14 mouse cellular contexts compared by ENCODE assay signal in the genomic region with DNA sequence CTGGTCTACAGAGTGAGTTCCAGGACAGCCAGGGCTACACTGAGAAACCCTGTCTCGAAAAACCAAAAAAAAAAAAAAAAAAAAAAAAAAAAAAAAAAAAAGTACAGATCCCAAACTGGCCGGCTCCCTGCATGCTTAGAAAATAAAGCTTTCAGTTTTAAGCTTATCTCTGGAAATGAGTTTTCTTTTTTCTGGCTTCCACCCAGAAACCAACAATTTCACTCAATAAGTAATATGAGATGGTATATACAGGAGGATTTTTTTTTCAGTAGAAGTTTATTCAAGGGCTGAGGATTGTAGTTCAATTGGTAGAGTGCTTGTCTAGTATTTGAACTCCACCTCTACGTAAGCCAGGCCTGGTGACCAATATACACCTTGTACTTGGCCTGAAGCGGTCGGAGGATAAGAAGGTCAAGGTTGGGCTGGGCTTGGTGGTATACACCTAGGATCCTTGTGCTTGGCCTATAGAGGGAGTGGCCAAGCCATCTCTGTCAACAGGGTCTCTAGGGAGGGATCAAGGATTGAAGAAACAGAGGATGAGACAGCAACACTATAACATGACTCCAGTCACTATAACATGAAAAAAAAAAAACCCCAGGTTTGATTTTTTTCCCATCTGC.
"Had no signal": no experiment of that assay in that cellular context is flagged by ENCODE, and none has a peak within 500 bp of the region (broad histone marks: within the 10 kb centered on the region; RNA-seq: fewer than 3 reads in every experiment).

No protein-coding gene starts in this region.

- H3K27ac ChIP-seq: kidney, postnatal 0 days; limb, embryonic 13.5 days; midbrain, embryonic 10.5 days; neural tube, embryonic 12.5 days had no signal

- H3K36me3 ChIP-seq: neural tube, embryonic 12.5 days had no signal

- DNase-seq: kidney, adult 9 months; kidney, postnatal 4 days; left cerebral cortex, postnatal 4 days; lung, adult 18-20 months; lung, postnatal 4 days; midbrain, embryonic 14.5 days; right cerebral cortex, postnatal 4 days; thymus, postnatal 36 days had no signal

- H3K27me3 ChIP-seq: limb, embryonic 13.5 days; neural tube, embryonic 12.5 days had no signal

- ATAC-seq: lung, postnatal 0 days had no signal

- H3K9ac ChIP-seq: limb, embryonic 13.5 days; neural tube, embryonic 12.5 days had no signal

- H3K4me3 ChIP-seq: layer of hippocampus, adult 2 months; limb, embryonic 13.5 days; midbrain, embryonic 10.5 days; neural tube, embryonic 12.5 days had no signal

- H3K4me2 ChIP-seq: limb, embryonic 13.5 days; neural tube, embryonic 12.5 days had no signal
